Mouse (Mus musculus) kidney, adult 2 months (tissue): ENCODE measurements around the gene Macrod2.

Experiments
- CTCF ChIP-seq: fragments of 200-500 bp; conservative IDR thresholded peaks from 2 replicates; pipeline ENCODE4 v1.5.1; 2011; ENCODE audit warnings: low read depth, mild to moderate bottlenecking, control low read depth, low read length, moderate library complexity, mixed read lengths; ENCODE audit not compliant: insufficient read depth, insufficient read length
- POLR2A ChIP-seq: fragments of 200-500 bp; IDR thresholded peaks from one replicate; pipeline ENCODE4 v1.6.1; 2011; ENCODE audit warnings: low read depth, low read length, control low read depth

DNA sequence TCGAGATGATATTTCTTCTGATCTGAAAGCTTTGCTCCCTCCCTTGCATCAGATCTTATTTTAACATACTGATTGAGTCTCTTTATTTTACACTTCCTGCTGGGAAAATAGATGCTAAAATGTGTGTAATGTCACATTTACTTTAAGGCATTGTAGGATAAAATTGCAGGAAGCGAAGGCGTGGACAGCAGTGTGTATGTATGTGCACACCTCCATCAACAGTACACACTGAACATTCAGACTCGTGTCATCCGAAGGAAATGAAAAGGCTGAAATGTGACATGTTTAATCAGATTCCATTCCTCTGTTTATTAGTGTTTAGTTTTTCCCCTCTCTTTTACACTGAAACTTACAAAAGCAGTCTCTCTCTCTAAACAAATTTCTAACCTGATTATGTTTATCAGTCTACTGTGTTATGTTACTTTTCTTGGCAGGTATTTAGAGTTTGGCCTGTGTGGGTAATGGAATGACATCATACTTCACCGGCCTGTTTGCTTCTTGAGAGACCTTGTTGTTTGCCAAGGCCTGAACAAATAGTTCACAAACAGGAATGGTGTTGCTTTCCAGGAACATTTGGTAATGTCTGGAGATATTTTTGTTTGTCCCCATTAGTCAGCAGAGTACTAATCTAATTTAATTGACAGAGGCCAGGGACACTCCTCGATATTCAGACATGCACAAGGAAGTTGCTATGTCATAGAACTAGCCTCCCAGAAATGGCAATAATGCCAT lies 1588.7 kb downstream of the Macrod2 start:
- TF ChIP-seq CTCF (no peak), POLR2A (no peak)
